Mouse (Mus musculus): ENCODE measurements at regions not wholly inside any gene's neighbourhood (a gene's known extent, or its start where the extent isn't known, plus 50 kb on each side); places are given as distances from the start of the nearest gene placed in this dataset.
A peak's percentile ranks its signal among the peaks of the same experiment; 100 is the strongest.
"Not testable (repeated sequence)": the region's sequence is repeated elsewhere in the genome, so short reads cannot be mapped to it uniquely, and the experiment has no call there.

- H3K4me2 ChIP-seq (ENCODE audit: low read depth, severe bottlenecking): no peak overlapping the region
- no peaks in the 10 kb centered on the region for H3K36me3 ChIP-seq (ENCODE audit: control insufficient read depth, insufficient read depth, low read length)
- H3K4me1 ChIP-seq (ENCODE audit: control insufficient read depth, insufficient read depth, low read length): no peaks in the 10 kb centered on the region
- ATAC-seq (ENCODE audit: insufficient number of reproducible peaks, low FRiP score, low TSS enrichment, low read depth) (no peak), DNase-seq (ENCODE audit: low spot score) (peak; percentile 86)
- H3K9me3 ChIP-seq (ENCODE audit: control insufficient read depth, low read length): no peaks in the 10 kb centered on the region
- 17% methylated on average over 4 of the region's 4 CpGs for WGBS
- H3K4me3 ChIP-seq (ENCODE audit: low read depth, low read length): no peak overlapping the region
- no peak overlapping the region for H3K27ac ChIP-seq (replicated peaks; ENCODE audit: low read depth, low read length)
- H3K27me3 ChIP-seq (ENCODE audit: control insufficient read depth, insufficient read depth, low read length): no peaks in the 10 kb centered on the region
- H3K9ac ChIP-seq (ENCODE audit: low read length): no peak overlapping the region
These were observed 232.5 kb downstream of the Tbl1xr1 start for GRCm38 (mm10) chr3:22308962-22309361.

GRCm38 (mm10) chr3:22316466-22317185 lies 240.2 kb downstream of the Tbl1xr1 start:
- ATAC-seq (ENCODE audit: insufficient number of reproducible peaks, low FRiP score, low TSS enrichment, low read depth) (no peak), DNase-seq (ENCODE audit: low spot score) (no peak)
- no peaks in the 10 kb centered on the region for H3K4me1 ChIP-seq (ENCODE audit: control insufficient read depth, insufficient read depth, low read length)
- no peaks in the 10 kb centered on the region for H3K27me3 ChIP-seq (ENCODE audit: control insufficient read depth, insufficient read depth, low read length)
- no peak overlapping the region for H3K9ac ChIP-seq (ENCODE audit: low read length)
- H3K36me3 ChIP-seq (ENCODE audit: control insufficient read depth, insufficient read depth, low read length): no peaks in the 10 kb centered on the region
- no peaks in the 10 kb centered on the region for H3K9me3 ChIP-seq (ENCODE audit: control insufficient read depth, low read length)
- no peak overlapping the region for H3K27ac ChIP-seq (replicated peaks; ENCODE audit: low read depth, low read length)
- H3K4me3 ChIP-seq (ENCODE audit: low read depth, low read length): no peak overlapping the region
- WGBS: 62% methylated on average over 10 of the region's 10 CpGs
- H3K4me2 ChIP-seq (ENCODE audit: low read depth, severe bottlenecking): no peak overlapping the region

GRCm38 (mm10) chr3:22320425-22320824 lies 244.0 kb downstream of the Tbl1xr1 start:
- not testable (repeated sequence) for H3K27ac ChIP-seq (replicated peaks; ENCODE audit: low read depth, low read length); H3K27me3 ChIP-seq (ENCODE audit: control insufficient read depth, insufficient read depth, low read length); H3K4me3 ChIP-seq (ENCODE audit: low read depth, low read length); H3K36me3 ChIP-seq (ENCODE audit: control insufficient read depth, insufficient read depth, low read length); DNase-seq (ENCODE audit: low spot score); H3K9ac ChIP-seq (ENCODE audit: low read length); H3K4me1 ChIP-seq (ENCODE audit: control insufficient read depth, insufficient read depth, low read length); H3K9me3 ChIP-seq (ENCODE audit: control insufficient read depth, low read length); H3K4me2 ChIP-seq (ENCODE audit: low read depth, severe bottlenecking); ATAC-seq (ENCODE audit: insufficient number of reproducible peaks, low FRiP score, low TSS enrichment, low read depth)
- 91% methylated on average over 1 of the region's 1 CpGs for WGBS

DNA sequence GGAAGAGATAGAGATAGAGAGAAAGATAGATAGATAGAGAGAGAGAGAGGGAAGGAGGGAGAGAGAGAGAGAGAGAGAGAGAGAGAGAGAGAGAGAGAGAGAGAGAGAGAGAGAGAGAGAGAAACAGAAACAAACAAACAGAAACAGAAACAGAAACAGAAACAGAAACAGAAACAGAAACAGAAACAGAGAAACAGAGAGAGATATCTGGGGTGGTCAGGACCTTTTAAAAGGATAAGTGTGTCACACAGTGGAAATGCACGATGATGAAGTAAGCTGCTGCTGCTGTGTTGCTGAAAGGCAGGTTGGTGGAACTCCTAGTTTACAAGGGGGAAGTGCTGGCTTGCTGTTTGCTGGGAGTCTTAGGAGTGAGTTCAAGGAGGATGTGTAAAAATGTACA lies 254.8 kb downstream of the Tbl1xr1 start:
- no peak overlapping the region for H3K9ac ChIP-seq (ENCODE audit: low read length)
- DNase-seq (ENCODE audit: low spot score): no peak
- H3K36me3 ChIP-seq (ENCODE audit: control insufficient read depth, insufficient read depth, low read length): no peaks in the 10 kb centered on the region
- H3K4me3 ChIP-seq (ENCODE audit: low read depth, low read length): no peak overlapping the region
- 73% methylated on average over 1 of the region's 1 CpGs for WGBS
- no peaks in the 10 kb centered on the region for H3K27me3 ChIP-seq (ENCODE audit: control insufficient read depth, insufficient read depth, low read length)
- no peak overlapping the region for H3K27ac ChIP-seq (replicated peaks; ENCODE audit: low read depth, low read length)
- H3K4me2 ChIP-seq (ENCODE audit: low read depth, severe bottlenecking): no peak overlapping the region
- ATAC-seq (ENCODE audit: insufficient number of reproducible peaks, low FRiP score, low TSS enrichment, low read depth): no peak
- no peaks in the 10 kb centered on the region for H3K9me3 ChIP-seq (ENCODE audit: control insufficient read depth, low read length)
- H3K4me1 ChIP-seq (ENCODE audit: control insufficient read depth, insufficient read depth, low read length): no peaks in the 10 kb centered on the region

Measured in limb, embryonic 11.5 days (tissue).